Mouse (Mus musculus): Measurements from ENCODE around the gene Rgs11.

GRCm38 (mm10) chr17:26201998-26202397 lies 753 bp upstream of the Rgs11 start:
- TF ChIP-seq CTCF (IDR thresholded peaks at IDR 0.05; ENCODE audit: low read depth, low read length): no peak
- TF ChIP-seq POLR2A (IDR thresholded peaks at IDR 0.05; ENCODE audit: borderline replicate concordance, low read depth, low read length): no peak
